Mouse (Mus musculus) midbrain, embryonic 13.5 days (tissue): Measurements from ENCODE around the gene Zfp759. TPM values are rescaled to one million over a fixed set of nuclear protein-coding genes. Genes with fewer than 3 reads are reported as not detected.
"Not testable (repeated sequence)": the region's sequence is repeated elsewhere in the genome, so short reads cannot be mapped to it uniquely, and the experiment has no call there.

ENCODE experiments used
- ATAC-seq: fragments of 200-750 bp; cut with Nextera tagmentation; 2 replicates; pipeline ENCODE4 v1.8.0; 2017; ENCODE audit warnings: mild to moderate bottlenecking, moderate TSS enrichment, moderate library complexity
- H3K27ac ChIP-seq: fragments of 300-500 bp; sonication (generic); 2 replicates; pipeline ENCODE4 v1.5.1; 2015; ENCODE audit warnings: inconsistent platforms, mild to moderate bottlenecking, moderate library complexity
- H3K27me3 ChIP-seq: fragments of 300-500 bp; sonication (generic); 2 replicates; pipeline ENCODE4 v1.6.1; 2015; ENCODE audit warnings: mild to moderate bottlenecking, inconsistent platforms
- H3K36me3 ChIP-seq: fragments of 300-500 bp; sonication (generic); 2 replicates; pipeline ENCODE4 v1.6.1; 2015; ENCODE audit warnings: mild to moderate bottlenecking, inconsistent platforms
- H3K4me1 ChIP-seq: fragments of 300-500 bp; sonication (generic); replicated peaks from 2 replicates; pipeline ENCODE4 v1.6.1; 2015; ENCODE audit warnings: inconsistent platforms
- H3K4me2 ChIP-seq: fragments of 300-500 bp; sonication (generic); replicated peaks from 2 replicates; pipeline ENCODE4 v1.6.1; 2015; ENCODE audit warnings: moderate library complexity, mild to moderate bottlenecking, inconsistent platforms
- H3K4me3 ChIP-seq: fragments of 300-500 bp; sonication (generic); replicated peaks from 2 replicates; pipeline ENCODE4 v1.5.1; 2015; ENCODE audit warnings: mild to moderate bottlenecking, inconsistent platforms
- H3K9ac ChIP-seq: fragments of 300-500 bp; sonication (generic); replicated peaks from 2 replicates; pipeline ENCODE4 v1.6.1; 2015; ENCODE audit warnings: mild to moderate bottlenecking, inconsistent platforms
- H3K9me3 ChIP-seq: fragments of 300-500 bp; sonication (generic); 2 replicates; pipeline ENCODE4 v1.6.1; 2016; ENCODE audit warnings: mild to moderate bottlenecking, inconsistent platforms
- WGBS: fragments of 180-500 bp; shearing (Covaris S2); methylation state at CpG from one replicate; pipeline ENCODE4 v1.1.7; 2015; 5-methylcytosine and 5-hydroxymethylcytosine counted together
- polyA plus RNA-seq: library from polyadenylated mRNA; unstranded; fragments of >200 nt; fragmentation: Nextera tagmentation; extraction: Ambion mirVana; gene quantifications from 2 replicates; pipeline ENCODE4 v1.2.1, GENCODE M21; 2015

Zfp759 gene
- 3.5 and 3.8 TPM in 2 replicates for polyA plus RNA-seq

- not testable (repeated sequence) for ATAC-seq, H3K4me3 ChIP-seq, H3K4me2 ChIP-seq, H3K4me1 ChIP-seq, H3K9me3 ChIP-seq, H3K36me3 ChIP-seq, H3K27me3 ChIP-seq, H3K9ac ChIP-seq, H3K27ac ChIP-seq
Measured at GRCm38 (mm10) chr13:67121360-67121759, at the start of gene Zfp759. TSS of gene Zfp759 (plus strand) at chr13:67121660.

- Histone ChIP-seq H3K27ac (no peak overlapping the region), H3K4me2 (no peak overlapping the region), H3K9ac (no peak overlapping the region), H3K4me1 (no peaks in the 10 kb centered on the region), H3K4me3 (no peak overlapping the region), H3K27me3 (no peaks in the 10 kb centered on the region), H3K36me3 (peaks cover 75% of the 10 kb centered on the region), H3K9me3 (peaks cover 54% of the 10 kb centered on the region)
- no peak for ATAC-seq
- WGBS, result 94% methylated on average over 2 of the region's 2 CpGs
Measured at GRCm38 (mm10) chr13:67072786-67073185, 48.7 kb upstream of the Zfp759 start.

GRCm38 (mm10) chr13:67077244-67077643, 44.2 kb upstream of the Zfp759 start:
- peaks cover 55% of the 10 kb centered on the region for H3K36me3 ChIP-seq
- peaks cover 40% of the 10 kb centered on the region for H3K9me3 ChIP-seq
- no peak overlapping the region for H3K9ac ChIP-seq
- no peak overlapping the region for H3K27ac ChIP-seq
- no peak overlapping the region for H3K4me2 ChIP-seq
- peaks cover 7% of the 10 kb centered on the region for H3K4me1 ChIP-seq
- no peak for ATAC-seq
- WGBS, result 98% methylated on average over 2 of the region's 2 CpGs
- H3K4me3 ChIP-seq, result no peak overlapping the region
- no peaks in the 10 kb centered on the region for H3K27me3 ChIP-seq

- Histone ChIP-seq H3K4me1 (peaks cover 7% of the 10 kb centered on the region), H3K4me3 (peak overlapping the region; percentile 68), H3K9ac (peak overlapping the region; percentile 78), H3K27ac (peak overlapping the region; percentile 73), H3K9me3 (peaks cover 19% of the 10 kb centered on the region), H3K36me3 (peaks cover 22% of the 10 kb centered on the region), H3K27me3 (no peaks in the 10 kb centered on the region), H3K4me2 (peak overlapping the region; percentile 74)
- WGBS, result 1% methylated on average over 24 of the region's 24 CpGs
- ATAC-seq, result peak; percentile 99
Measured at GRCm38 (mm10) chr13:67081142-67081713, 40.2 kb upstream of the Zfp759 start.

- Histone ChIP-seq H3K4me2 (peak overlapping the region; percentile 74), H3K9me3 (peaks cover 13% of the 10 kb centered on the region), H3K36me3 (peaks cover 18% of the 10 kb centered on the region), H3K27ac (no peak overlapping the region), H3K9ac (no peak overlapping the region), H3K4me1 (peaks cover 7% of the 10 kb centered on the region), H3K4me3 (peak overlapping the region; percentile 68; the same call in 1 of the 2 replicates), H3K27me3 (no peaks in the 10 kb centered on the region)
- ATAC-seq, result no peak
- WGBS, result 82% methylated on average over 1 of the region's 1 CpGs
Measured at GRCm38 (mm10) chr13:67081946-67082345, 39.5 kb upstream of the Zfp759 start.

- WGBS, result 87% methylated on average over 1 of the region's 1 CpGs
- no peaks in the 10 kb centered on the region for H3K9me3 ChIP-seq
- H3K9ac ChIP-seq, result no peak overlapping the region
- H3K36me3 ChIP-seq, result no peaks in the 10 kb centered on the region
- no peak overlapping the region for H3K4me3 ChIP-seq
- H3K4me2 ChIP-seq, result no peak overlapping the region
- no peaks in the 10 kb centered on the region for H3K4me1 ChIP-seq
- no peaks in the 10 kb centered on the region for H3K27me3 ChIP-seq
- H3K27ac ChIP-seq, result no peak overlapping the region
- no peak for ATAC-seq
Measured at GRCm38 (mm10) chr13:67090154-67090553, 31.3 kb upstream of the Zfp759 start.

GRCm38 (mm10) chr13:67097876-67098275, 23.6 kb upstream of the Zfp759 start, which contains the start of gene Zfp708:
TSS of gene Zfp708 (minus strand) at chr13:67097976.
- Histone ChIP-seq H3K4me2 (no peak within 1 kb of the TSS), H3K4me1 (no peaks in the 10 kb centered on the region), H3K27me3 (no peaks in the 10 kb centered on the region), H3K36me3 (no peaks in the 10 kb centered on the region), H3K4me3 (no peak within 1 kb of the TSS), H3K9ac (no peak within 1 kb of the TSS), H3K27ac (no peak within 1 kb of the TSS), H3K9me3 (no peaks in the 10 kb centered on the region)
- WGBS, result 91% methylated on average over 10 of the region's 10 CpGs
- no peak for ATAC-seq

GRCm38 (mm10) chr13:67107681-67108080, 13.8 kb upstream of the Zfp759 start:
- Histone ChIP-seq H3K9me3 (no peaks in the 10 kb centered on the region), H3K4me2 (peak overlapping the region; percentile 69), H3K4me3 (peak overlapping the region; percentile 59), H3K27me3 (no peaks in the 10 kb centered on the region), H3K4me1 (peaks cover 13% of the 10 kb centered on the region), H3K36me3 (no peaks in the 10 kb centered on the region), H3K9ac (peak overlapping the region; percentile 64), H3K27ac (no peak overlapping the region)
- no peak for ATAC-seq
- WGBS, result 68% methylated on average over 9 of the region's 9 CpGs

- Histone ChIP-seq H3K9me3 (no peaks in the 10 kb centered on the region), H3K27me3 (no peaks in the 10 kb centered on the region), H3K27ac (peak within 1 kb of the TSS; percentile 44; the same call in 1 of the 2 replicates), H3K9ac (peak within 1 kb of the TSS; percentile 64), H3K36me3 (no peaks in the 10 kb centered on the region), H3K4me1 (peaks cover 13% of the 10 kb centered on the region), H3K4me2 (peak within 1 kb of the TSS; percentile 69), H3K4me3 (peak within 1 kb of the TSS; percentile 59)
- ATAC-seq, result peak; percentile 97
- under 1% methylated on average over 17 of the region's 17 CpGs for WGBS
Measured at GRCm38 (mm10) chr13:67108194-67108820, 13.2 kb upstream of the Zfp759 start, which contains the start of gene Gm28557. TSS of gene Gm28557 (minus strand) at chr13:67108604.

GRCm38 (mm10) chr13:67108821-67109206, 12.6 kb upstream of the Zfp759 start:
- Histone ChIP-seq H3K9me3 (no peaks in the 10 kb centered on the region), H3K27ac (peak overlapping the region; percentile 44; the same call in 1 of the 2 replicates), H3K9ac (peak overlapping the region; percentile 39; the same call in 1 of the 2 replicates), H3K4me2 (peak overlapping the region; percentile 69), H3K36me3 (no peaks in the 10 kb centered on the region), H3K4me3 (peak overlapping the region; percentile 59), H3K4me1 (peaks cover 13% of the 10 kb centered on the region), H3K27me3 (no peaks in the 10 kb centered on the region)
- no peak for ATAC-seq
- 4% methylated on average over 9 of the region's 9 CpGs for WGBS

- Histone ChIP-seq H3K27me3 (no peaks in the 10 kb centered on the region), H3K27ac (no peak overlapping the region), H3K4me1 (peaks cover 13% of the 10 kb centered on the region), H3K4me3 (no peak overlapping the region), H3K9ac (no peak overlapping the region), H3K36me3 (no peaks in the 10 kb centered on the region), H3K4me2 (no peak overlapping the region), H3K9me3 (no peaks in the 10 kb centered on the region)
- 80% methylated on average over 12 of the region's 12 CpGs for whole genome bisulfite sequencing
- ATAC-seq, result no peak
Measured at GRCm38 (mm10) chr13:67112096-67112495, 9.4 kb upstream of the Zfp759 start.

GRCm38 (mm10) chr13:67113287-67113686, 8.2 kb upstream of the Zfp759 start:
- 91% methylated on average over 2 of the region's 2 CpGs for WGBS
- H3K4me1 ChIP-seq, result peaks cover 4% of the 10 kb centered on the region; the same call in 1 of the 2 replicates
- H3K4me3 ChIP-seq, result no peak overlapping the region

More at GRCm38 (mm10) chr13:67113287-67113686, 8.2 kb upstream of the Zfp759 start:
- Histone ChIP-seq H3K27ac (no peak overlapping the region), H3K4me2 (no peak overlapping the region), H3K9me3 (no peaks in the 10 kb centered on the region), H3K27me3 (no peaks in the 10 kb centered on the region), H3K36me3 (no peaks in the 10 kb centered on the region), H3K9ac (no peak overlapping the region)
- no peak for ATAC-seq
